Mouse (Mus musculus) activated CD4-positive, CD25-positive, alpha-beta regulatory T cell (primary cell): ENCODE results near the gene Sbno1. TPM values are rescaled to one million over a fixed set of nuclear protein-coding genes. Genes with fewer than 3 reads are reported as not detected.

Experiments
- polyA plus RNA-seq, 2 experiments: library from polyadenylated mRNA; unstranded; fragments of 100-300 nt; shearing (Covaris generic); gene quantifications; one replicate each; pipeline ENCODE4 v1.2.1; 2017

Gene Sbno1
- polyA plus RNA-seq: 100 to 1,000 TPM in 1 of 2 experiments, 10 to 100 TPM in 1; 96.8 to 111 TPM

GRCm38 (mm10) chr5:124425412-124426259 is at the start of gene Sbno1:
Sbno1 (minus strand) TSS chr5:124426001.

GRCm38 (mm10) chr5:124439447-124440093 is 13.8 kb upstream of the Sbno1 start, which contains the start of gene Kmt5a:
Kmt5a (plus strand) TSS chr5:124439930.

GRCm38 (mm10) chr5:124362982-124363381 is 62.8 kb downstream of the Sbno1 start, which contains the start of gene Cdk2ap1:
Cdk2ap1 (minus strand) TSS chr5:124363082.

GRCm38 (mm10) chr5:124327510-124328364 is 98.1 kb downstream of the Sbno1 start, which contains the start of the genes Mphosph9 and 2810006K23Rik:
Mphosph9 (minus strand) TSS chr5:124327972.
2810006K23Rik (plus strand) TSS chr5:124328089.

Other genes with a start within 250 kb of the Sbno1 start
- gene Pitpnm2, start 176.2 kb downstream of the Sbno1 start, polyA plus RNA-seq: 10 to 100 TPM; 18.4 to 27.2 TPM
- gene Mphosph9, start 98.0 kb downstream of the Sbno1 start, polyA plus RNA-seq: 10 to 100 TPM; 15.8 to 20.1 TPM
- 10 to 100 TPM in 1 of 2 experiments, 1 to 10 TPM in 1; 7.4 to 11.7 TPM for gene 2810006K23Rik, start 97.9 kb downstream of the Sbno1 start, polyA plus RNA-seq
- gene Cdk2ap1, start 62.9 kb downstream of the Sbno1 start, polyA plus RNA-seq: 100 to 1,000 TPM; 128 to 136 TPM
- gene Kmt5a, start 13.9 kb upstream of the Sbno1 start, polyA plus RNA-seq: 10 to 100 TPM; 69.0 to 89.2 TPM
- gene Rilpl2, start 52.4 kb upstream of the Sbno1 start, polyA plus RNA-seq: 100 to 1,000 TPM in 1 of 2 experiments, 10 to 100 TPM in 1; 89.1 to 118 TPM
- 10 to 100 TPM in 1 of 2 experiments, 1 to 10 TPM in 1; 7.0 to 10.3 TPM for gene Snrnp35, start 57.1 kb upstream of the Sbno1 start, polyA plus RNA-seq
- gene Rilpl1, start 105.4 kb upstream of the Sbno1 start, polyA plus RNA-seq: 1 to 10 TPM; 3.0 to 3.1 TPM
- 100 to 1,000 TPM; 488 to 539 TPM for gene Tmed2, start 114.7 kb upstream of the Sbno1 start, polyA plus RNA-seq
- 10 to 100 TPM; 15.8 to 18.2 TPM for gene Ddx55, start 126.9 kb upstream of the Sbno1 start, polyA plus RNA-seq
- 10 to 100 TPM; 40.2 to 63.4 TPM for gene Eif2b1, start 153.1 kb upstream of the Sbno1 start, polyA plus RNA-seq
- gene Gtf2h3, start 153.1 kb upstream of the Sbno1 start, polyA plus RNA-seq: 10 to 100 TPM; 35.1 TPM
- 10 to 100 TPM; 63.0 to 94.0 TPM for gene Atp6v0a2, start 202.6 kb upstream of the Sbno1 start, polyA plus RNA-seq